Mouse (Mus musculus) left cerebral cortex, postnatal 25 days (tissue): ENCODE results near the gene Sapcd1. TPM values are rescaled to one million over a fixed set of nuclear protein-coding genes. Genes with fewer than 3 reads are reported as not detected.

Experiments used
- DNase-seq, 2 experiments: peaks; one replicate each; pipeline ENCODE4 v3.0.0; 2022; ENCODE audit warnings: low spot score in 2 of 2, mixed read lengths in 1 of 2
- intact Hi-C: fragments of 180-260 bp; cut with DNase I; formaldehyde crosslinking; loops from one replicate; pipeline ENCODE4 v1.15.1; 2025
- total RNA-seq, 2 experiments: library from RNA; stranded (reverse); gene quantifications; 2 replicates each; pipeline ENCODE4 v1.2.3; 2021

Gene Sapcd1
- total RNA-seq, 2 experiments from 2014 or later = 0.60 to 0.83 TPM

GRCm38 (mm10) chr17:35032323-35032870 is 4.6 kb upstream of the Sapcd1 start:
- no peak for DNase-seq
- intact Hi-C loops = no loop called here

DNA sequence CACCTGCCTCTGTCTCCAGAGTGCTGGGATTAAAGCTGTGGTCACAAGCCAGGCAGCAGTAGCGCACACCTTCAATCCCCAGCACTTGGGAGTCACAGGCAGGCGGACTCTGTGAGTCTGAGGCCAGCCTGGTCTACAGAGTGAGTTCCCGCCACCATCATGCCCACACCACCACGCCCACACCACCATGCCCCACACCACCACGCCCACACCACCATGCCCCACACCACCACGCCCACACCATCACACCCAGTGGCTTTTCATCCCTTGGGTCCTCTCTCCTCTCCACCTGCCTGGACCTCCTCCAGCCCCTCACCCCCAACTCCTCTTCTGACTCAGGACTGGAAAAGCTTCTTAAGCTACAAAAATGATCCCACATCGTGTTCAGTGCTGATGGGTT is 4.1 kb upstream of the Sapcd1 start:
- intact Hi-C loops = no loop called here

GRCm38 (mm10) chr17:35031272-35031671 is 3.5 kb upstream of the Sapcd1 start:
- no peak for DNase-seq

More for the DNA sequence above, 4.1 kb upstream of the Sapcd1 start:
- DNase-seq = no peak

DNA sequence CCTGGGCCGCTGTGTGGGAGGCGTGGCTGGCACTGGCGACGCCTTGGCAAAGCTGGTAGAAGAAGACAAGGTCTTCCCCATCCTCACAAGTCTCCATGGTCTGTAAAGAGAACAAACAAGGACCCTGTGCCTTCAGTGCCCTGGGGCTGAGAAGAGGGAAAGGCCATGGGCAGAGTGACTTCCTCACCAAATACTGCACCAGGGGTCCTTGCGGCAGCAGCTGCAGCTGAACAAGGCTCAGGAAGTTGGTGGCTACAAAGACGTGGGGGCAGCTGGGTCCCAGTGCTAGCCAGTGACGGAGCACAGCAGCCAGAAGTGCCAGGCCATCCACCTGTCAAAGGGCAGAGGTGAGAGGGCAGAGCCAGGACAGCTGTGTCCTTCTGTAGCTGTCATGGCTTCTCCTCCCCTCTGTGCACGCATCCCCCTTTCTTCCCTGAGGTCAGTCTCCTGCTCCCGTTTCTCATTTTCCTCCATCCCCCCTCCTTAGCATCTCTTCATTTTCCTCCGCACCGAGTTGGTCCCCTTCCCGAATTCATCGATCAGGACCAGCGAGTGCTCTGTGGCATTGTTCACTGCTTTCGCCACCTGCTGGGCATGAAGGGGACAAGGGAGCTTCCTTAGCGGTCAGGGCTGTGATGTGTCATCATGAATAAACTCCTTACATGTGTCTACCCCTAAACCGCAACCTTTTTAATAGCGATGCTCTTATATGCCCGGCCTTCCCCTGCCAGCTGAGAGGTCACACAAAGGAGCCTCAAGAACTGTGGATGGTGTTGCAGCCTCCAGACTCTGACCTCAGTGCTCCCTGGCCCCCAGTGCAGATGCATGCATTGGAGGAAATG is 2.1 kb upstream of the Sapcd1 start:
- intact Hi-C loops = no loop called here
- DNase-seq = no peak

More at GRCm38 (mm10) chr17:35031272-35031671, 3.5 kb upstream of the Sapcd1 start:
- intact Hi-C loops = no loop called here

- intact Hi-C loops = no loop called here
Observed at GRCm38 (mm10) chr17:35028315-35028714, 499 bp upstream of the Sapcd1 start.

DNA sequence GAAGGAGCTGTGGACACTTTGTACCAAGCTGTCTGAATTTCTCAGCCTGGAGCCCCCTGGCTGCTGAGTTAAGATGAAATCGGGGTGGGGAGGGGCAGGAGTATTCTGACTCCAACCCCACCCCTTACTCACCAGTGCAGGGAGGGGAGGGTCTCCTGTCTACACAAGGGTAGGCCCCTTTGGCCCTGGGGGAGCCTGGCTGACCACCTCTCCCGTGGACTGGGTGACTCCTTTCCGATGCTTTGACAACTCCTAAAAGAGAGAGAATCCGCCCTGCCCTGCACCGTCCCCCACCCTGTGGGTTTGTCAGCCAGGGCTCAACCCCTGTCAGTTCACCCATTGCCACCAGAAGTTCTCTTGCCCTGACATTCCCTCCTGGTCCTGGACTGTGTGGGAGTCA is 1.6 kb downstream of the Sapcd1 start:
- DNase-seq = no peak
- intact Hi-C loops = no loop called here

More at GRCm38 (mm10) chr17:35028315-35028714, 499 bp upstream of the Sapcd1 start:
- no peak for DNase-seq

GRCm38 (mm10) chr17:35024691-35025488 is 2.9 kb downstream of the Sapcd1 start:
- DNase-seq = no peak
- intact Hi-C loops = no loop called here

DNA sequence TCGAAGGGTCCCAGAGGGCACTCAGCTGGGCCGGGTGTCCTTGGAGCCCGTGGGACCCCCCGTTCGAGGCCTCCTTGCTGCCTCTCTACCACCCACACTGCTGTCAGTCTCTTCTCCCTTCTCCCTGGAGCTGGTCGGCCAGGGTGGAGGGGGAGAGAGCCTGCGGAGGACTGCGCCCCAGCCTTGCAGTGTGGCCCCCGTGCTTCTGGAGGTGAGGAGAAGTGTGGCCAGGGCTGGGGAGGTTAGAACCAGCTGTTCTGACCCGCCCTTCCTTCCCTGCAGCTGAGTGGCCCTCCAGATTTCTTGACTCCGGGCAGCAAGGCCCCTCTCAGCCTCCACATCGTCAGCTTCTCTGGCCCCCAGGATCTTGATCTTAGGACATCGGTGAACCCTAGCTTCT is 3.6 kb downstream of the Sapcd1 start:
- DNase-seq = no peak
- intact Hi-C loops = no loop called here

GRCm38 (mm10) chr17:35023756-35024155 is 4.1 kb downstream of the Sapcd1 start:
- intact Hi-C loops = no loop called here
- DNase-seq = no peak

DNA sequence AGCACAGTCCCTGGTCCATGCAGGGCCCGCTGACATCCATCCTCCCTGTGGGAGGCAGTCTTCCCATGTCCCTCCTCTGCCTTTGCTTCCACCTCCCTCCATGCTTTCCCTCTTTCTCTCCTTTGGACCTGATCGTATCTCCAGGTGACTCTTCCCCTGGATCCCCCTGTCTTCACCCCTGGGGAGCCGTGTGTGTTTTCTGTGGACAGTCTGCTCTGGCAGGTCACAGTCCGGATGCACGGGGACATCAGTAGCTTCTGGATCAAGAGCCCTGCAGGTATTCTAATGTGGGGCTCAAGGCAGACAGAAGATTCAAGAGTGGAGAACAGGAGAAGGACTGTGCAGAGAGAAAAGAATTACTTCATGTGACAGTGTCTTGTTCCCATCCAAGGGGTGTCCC is 4.6 kb downstream of the Sapcd1 start:
- DNase-seq = no peak
- intact Hi-C loops = no loop called here

- intact Hi-C loops = no loop called here
- no peak for DNase-seq
Observed at GRCm38 (mm10) chr17:35022541-35023060, 5.2 kb downstream of the Sapcd1 start.

DNA sequence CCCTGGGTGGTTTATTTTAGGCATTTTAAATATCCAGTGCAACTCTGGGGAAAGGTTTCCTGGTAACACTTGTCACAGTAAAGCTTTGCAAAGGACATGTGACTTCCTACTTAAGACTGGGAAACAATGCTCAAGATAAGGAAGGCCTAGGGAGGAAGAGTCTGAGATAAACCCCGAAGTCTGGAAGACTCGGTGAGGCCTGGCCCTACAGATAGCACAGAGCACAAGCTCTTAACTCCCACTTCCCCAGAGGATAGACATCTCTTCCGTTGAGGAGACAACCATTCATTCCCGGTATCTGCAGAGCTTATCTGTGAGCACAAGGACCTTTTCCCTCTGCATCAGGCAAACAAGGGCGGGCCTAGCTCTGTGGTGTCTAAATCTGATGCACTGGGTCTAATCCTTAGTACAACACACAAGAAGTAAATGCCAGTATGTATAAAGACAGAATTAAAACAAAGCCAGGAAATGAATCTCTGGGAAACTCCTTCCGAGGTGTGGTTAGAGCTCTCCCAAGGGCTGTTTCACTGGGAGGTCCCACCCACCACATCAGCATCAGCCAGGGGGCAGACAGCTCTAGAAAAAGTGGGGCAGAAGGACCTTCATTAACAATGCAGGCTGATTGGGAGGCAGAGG is 5.9 kb downstream of the Sapcd1 start:
- DNase-seq = no peak
- intact Hi-C loops = loop anchor here (1.0 kb wide), 2 partner anchors 37 to 84 kb away; partner anchors contain the start of gene Ddah2

GRCm38 (mm10) chr17:35021163-35021808 is 6.5 kb downstream of the Sapcd1 start:
- intact Hi-C loops = loop anchor here (1.0 kb wide), 2 partner anchors 38 to 85 kb away; partner anchors contain the start of gene Ddah2
- DNase-seq = peak; percentile 75 to 83

DNA sequence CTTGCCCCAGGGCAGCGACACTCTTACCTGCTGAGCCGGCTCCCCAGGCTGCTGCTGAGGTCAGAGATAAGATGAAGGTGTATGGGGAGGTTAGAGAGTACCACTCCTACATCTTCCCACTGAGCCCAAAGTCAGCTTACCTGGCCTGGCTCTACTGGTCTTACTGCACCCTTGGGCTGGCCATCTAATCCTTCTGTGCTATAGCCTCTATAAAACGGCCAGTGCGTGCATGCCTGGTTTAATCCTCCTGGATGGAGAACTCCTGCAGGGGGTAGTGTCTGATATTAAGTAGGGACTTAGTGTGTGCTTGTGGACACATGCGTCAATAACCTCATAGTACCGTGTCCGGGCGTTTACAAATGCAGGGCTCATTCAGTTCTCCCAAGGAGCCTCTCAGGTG is 7.3 kb downstream of the Sapcd1 start:
- intact Hi-C loops = no loop called here
- no peak for DNase-seq

DNA sequence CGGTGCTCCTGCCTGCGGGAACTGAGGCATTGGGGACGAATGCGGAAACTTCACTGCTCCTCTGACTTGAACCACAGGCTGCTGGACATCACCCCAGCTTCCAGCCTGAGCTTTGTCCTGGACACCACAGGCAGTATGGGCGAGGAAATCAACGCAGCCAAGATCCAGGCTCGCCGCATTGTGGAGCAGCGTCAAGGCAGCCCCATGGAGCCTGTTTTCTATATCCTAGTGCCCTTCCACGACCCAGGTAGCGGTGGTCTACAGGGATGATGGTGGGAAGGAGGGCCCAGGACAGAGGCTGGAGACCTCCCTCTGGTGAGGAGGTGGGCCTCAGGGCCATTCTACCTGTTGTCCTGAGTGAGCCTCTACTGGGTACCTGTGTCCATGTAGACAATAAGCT is 7.9 kb downstream of the Sapcd1 start:
- intact Hi-C loops = no loop called here
- DNase-seq = no peak

GRCm38 (mm10) chr17:35018171-35018570 is 9.6 kb downstream of the Sapcd1 start:
- intact Hi-C loops = no loop called here
- no peak for DNase-seq

GRCm38 (mm10) chr17:35017706-35018030 is 10.1 kb downstream of the Sapcd1 start:
- intact Hi-C loops = no loop called here
- DNase-seq = no peak

DNA sequence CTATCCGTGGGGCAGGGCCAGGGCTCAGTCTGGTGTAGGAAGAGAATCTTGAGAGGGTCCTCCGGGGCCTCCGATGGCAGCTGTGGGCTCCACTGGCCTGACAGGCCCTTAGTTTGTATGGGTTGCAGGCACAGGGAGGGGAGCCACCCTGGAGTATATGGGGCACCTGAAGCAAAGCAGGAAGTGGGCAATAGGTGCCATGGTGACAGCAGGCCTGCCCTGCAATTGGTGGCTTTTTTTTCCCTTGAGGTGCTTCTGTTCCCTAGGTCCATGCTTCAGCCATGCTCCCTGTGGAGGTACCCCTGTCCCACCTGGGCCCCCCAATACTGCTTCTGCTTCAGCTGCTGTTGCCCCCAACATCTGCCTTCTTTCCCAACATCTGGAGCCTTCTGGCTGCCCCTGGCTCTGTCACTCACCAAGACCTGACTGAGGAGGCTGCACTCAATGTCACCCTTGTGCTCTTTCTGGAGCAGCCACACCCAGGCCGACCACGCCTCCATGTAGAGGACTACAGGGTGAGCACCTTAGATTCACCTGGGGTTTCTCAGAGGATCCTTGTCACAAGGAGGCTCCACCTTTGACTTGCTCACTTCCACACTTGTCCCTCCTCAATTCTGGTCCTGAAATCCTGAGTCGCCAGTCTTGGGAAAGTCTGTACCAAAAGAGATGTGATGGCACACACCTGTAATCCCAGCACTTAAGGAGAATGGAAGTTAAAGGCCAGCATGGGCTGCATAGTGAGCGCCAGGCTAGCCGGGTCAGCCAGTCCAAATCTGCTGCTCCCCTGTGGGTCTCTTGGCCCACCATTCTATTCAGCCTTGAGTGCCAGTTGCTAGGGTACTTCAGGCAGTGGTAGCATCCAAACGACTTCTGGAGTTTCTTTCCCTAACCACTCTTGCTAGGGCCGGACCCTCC is 10.8 kb downstream of the Sapcd1 start:
- no peak for DNase-seq
- intact Hi-C loops = no loop called here
